Mouse (Mus musculus) skeletal muscle tissue, adult 2 months (tissue): ENCODE data around the gene Igsf10.
"Not testable (repeated sequence)": the region's sequence is repeated elsewhere in the genome, so short reads cannot be mapped to it uniquely, and the experiment has no call there.

Source experiments
- DNase-seq: peaks from one replicate; pipeline ENCODE4 v3.0.0-alpha.2; 2012; ENCODE audit warnings: low read depth, low spot score

Gene Igsf10

DNA sequence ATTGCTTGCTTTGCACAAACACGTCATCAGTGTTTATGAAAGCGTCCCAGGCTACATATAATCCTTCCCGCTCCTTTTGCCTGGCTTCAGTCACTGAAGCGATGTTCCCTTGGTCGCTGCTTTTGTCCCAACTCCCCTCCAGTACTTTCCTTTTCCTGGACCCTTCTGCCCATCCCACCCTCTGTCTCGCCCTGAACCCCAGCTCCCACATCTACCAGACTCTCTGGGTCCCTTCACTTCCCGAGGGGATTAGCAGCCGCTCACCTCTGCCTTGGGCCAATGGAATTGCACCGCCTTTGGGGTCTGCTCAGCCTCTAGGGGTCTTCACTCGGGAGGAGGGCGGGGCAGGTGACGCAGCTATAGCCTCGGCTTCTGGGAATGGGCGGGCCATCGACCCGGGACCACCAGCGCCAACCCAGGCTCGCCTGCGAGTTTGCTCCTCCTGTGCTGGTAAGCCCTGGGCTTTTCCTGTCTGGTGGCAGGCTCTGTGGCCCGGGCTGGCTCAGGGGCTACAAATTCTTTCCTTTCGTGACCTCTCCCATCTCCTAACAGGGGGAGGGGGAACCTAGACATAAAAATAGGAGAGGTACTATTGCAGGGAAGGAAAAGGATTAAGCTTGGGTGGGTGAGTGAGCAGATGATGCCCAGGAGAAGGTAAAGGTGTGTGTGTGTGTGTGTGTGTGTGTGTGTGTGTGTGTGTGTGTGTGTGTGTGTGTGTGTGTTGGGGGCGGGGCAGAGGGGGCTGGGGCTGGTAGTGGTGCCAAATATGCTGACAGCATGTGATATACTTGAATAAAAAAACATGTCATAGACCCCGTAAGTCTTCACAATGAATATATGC lies at the start of gene Igsf10:
TSS of gene Igsf10 (minus strand) at position 330 of the 841 bp plus-strand sequence.
- DNase-seq: no peak

DNA sequence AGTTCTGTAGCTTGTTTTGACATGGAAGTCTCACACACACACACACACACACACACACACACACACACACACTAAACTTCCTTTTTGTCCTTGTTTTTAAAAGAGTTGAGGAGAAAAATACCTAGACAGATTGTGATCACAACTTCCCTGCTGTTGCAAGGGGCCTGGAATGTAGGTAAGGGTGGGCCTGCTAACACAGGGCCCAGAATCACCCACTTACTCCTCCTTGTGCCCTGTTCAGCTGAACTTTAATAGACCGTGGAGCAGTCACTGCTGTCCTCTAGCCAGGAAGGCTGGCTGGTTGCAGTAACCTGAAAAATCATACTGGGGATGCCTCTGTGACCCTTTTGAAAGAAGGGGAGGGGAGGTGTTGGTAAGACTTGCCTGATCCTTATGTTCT lies 41.4 kb upstream of the Igsf10 start:
- DNase-seq: no peak

DNA sequence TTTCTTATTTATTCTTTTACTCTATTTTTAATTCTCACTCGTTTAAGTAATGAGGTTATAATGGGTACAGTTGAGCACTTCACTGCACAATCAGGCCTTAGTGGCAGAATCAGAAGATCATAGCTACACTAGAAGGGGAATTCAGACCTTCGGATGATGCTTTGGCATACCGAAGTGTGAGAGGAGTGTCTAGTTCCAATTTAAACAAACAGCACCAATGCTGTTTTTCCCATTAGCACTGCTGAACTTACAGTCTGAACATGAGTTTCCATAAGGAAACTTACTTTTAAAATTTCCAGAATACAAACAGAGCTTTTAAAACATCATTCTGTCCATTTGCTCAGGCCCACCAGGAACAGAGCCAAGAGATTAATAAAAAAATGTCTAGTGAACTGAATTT lies 40.8 kb upstream of the Igsf10 start:
- DNase-seq: no peak

DNA sequence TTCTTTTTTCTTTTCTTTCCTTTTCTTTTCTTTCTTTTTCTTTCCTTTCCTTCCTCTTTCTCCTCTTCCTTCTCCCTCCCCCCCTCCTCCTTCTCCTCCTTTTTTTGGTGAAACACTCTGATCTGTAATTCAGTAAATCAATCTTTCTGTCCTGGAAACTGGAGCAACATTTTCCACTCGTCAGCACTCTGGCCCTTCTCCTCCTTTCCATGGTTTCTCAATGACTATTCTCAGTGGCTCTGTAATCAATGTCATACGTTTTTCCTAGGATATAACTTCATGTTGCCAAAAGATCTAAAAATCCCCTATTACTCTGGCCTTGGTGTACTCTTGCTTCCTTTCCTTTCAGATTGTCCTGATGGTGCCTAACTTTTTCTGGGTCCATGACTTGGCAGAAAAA lies 40.1 kb upstream of the Igsf10 start:
- peak; percentile 50 for DNase-seq

DNA sequence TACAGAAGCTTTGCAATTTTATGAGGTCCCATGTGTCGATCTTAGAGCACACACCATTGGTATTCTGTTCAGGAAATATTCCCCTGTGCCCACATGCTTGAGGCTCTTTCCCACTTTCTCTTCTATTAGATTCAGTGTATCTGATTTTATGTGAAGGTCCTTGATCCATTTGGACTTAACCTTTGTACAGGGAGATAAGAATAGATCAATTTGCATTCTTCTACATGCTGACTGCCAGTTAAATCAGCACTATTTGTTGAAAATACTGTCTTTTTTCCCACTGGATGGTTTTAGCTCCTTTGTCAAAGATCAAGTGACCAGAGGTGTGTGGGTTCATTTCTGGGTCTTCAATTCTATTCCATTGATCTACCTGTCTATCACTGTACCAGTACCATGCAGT lies 34.6 kb upstream of the Igsf10 start:
- DNase-seq: not testable (repeated sequence)

DNA sequence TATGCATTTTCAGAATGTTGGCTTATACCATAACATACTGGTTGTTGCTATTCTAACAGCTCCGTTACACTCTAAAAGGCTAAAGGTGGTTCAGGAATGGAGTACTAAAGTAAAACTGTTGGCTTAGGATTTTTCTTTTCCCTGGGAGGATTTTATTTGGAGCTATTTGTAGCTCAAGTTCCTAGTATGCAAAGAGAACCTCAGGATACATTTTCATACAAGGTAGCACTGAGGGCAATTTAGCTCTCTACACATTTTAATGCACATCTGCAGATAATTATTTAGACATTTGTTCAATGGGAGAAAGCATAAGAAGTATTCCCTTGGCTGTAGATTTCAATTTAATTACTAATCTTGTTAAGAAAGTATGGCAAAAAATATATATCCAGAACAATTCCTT lies 17.7 kb upstream of the Igsf10 start:
- no peak for DNase-seq

DNA sequence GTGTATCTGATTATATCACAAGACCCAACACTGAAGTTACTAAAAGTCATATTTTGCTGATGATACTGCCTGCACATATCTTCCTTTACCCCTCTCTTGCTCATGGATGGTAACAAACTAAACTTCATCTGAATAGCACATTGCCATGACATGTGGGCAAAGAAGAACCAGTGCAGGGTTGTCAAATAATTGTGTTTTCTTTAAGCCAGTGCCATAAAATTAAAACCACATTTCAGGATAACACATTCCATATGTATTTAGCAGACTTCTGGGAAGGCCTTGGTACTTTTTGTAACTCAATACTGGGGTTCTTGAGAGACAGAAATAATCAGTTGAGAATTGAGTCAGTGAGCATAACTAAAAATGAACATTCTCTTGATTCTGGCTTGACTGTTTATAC lies 15.9 kb upstream of the Igsf10 start:
- no peak for DNase-seq

DNA sequence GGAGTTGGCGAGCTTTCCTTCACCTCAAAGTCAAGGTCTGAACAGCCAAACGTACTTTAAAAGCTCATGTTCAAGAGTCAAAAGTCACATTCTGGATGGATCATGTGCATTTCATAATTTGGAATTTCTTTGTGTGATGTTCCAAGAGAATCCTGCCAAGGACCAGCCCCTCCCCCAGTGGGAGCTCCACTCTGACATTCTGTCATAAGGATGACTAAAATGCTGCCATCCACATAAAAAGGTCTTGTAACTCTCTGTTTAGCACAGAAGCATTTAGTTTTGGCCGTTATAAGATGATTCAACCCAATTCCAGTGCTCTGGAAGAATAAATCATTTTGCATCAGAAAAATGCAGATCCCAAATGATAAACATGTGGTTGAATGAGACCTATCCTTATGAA lies 10.0 kb upstream of the Igsf10 start:
- DNase-seq: peak; percentile 32

DNA sequence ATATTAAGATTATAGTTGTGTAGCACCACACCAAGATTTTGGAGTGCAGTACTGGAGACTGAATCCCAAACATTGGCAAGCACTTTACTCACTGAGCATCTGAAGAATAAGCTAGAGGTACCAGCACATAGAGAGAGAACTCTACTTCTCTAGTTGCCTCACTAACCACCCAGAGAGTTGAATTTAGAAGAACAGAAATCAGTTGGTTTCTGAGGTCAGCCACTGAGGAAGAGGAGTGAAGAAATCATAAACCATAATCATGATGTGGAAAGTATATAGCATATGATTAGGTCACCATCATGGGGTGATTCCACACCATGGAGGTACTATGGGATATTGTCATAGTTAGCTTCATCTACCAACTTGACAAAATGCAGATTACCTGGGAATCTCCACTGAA lies 7.6 kb upstream of the Igsf10 start:
- no peak for DNase-seq

DNA sequence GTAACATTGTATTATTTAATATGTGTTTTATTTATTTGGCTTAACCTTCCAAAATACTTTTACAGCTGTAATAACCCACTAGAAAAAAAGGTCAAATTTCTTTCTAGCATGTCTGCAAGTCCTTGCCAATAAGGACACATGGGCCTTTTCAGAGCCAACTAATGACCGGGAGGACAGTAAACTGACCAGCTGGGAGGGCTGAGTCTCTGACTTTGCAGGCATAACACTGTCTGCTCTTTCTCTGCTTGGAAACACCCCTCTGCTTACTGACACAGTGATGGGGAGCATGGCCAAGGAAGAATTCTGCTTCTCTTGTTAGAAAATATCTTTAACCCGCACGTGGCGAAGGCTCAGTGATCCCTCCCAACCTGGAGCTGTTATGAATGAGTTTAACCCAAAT lies 1.2 kb downstream of the Igsf10 start:
- DNase-seq: peak; percentile 81

DNA sequence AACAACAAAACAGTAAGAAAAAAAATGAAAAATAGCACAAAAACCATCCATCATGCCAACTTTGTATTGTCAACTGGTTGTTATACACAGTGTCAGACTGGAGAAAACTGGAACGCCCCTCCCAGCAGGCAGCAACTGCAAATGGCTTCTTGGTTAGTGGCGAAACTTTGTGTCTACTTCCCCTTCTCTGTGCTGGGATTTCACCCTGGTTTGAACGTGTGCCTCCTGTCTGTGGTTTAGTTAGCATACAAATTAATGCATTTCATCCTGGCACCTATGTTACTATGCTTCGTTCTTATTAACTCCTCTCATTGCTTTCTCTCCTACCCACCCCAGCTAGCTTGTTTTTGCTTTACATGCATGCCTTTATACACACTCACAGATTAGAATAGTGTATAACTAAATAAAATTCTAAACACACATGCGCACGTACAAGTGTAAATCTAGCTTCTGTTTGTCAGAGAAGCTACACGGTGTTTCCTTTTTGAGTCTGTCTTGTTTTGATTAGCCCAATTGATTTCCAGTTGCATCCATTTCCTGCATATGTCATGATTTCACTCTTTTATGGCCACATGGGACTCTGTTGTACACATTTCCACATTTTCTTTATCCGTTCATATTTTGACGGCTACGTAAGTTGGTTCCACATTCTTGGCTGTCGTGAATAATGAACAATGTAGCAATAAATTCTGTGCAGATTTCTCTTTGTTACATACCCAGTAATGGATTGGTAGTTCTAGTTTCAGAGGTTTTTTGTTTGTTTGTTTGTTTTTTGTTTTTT lies 2.4 kb downstream of the Igsf10 start:
- no peak for DNase-seq

DNA sequence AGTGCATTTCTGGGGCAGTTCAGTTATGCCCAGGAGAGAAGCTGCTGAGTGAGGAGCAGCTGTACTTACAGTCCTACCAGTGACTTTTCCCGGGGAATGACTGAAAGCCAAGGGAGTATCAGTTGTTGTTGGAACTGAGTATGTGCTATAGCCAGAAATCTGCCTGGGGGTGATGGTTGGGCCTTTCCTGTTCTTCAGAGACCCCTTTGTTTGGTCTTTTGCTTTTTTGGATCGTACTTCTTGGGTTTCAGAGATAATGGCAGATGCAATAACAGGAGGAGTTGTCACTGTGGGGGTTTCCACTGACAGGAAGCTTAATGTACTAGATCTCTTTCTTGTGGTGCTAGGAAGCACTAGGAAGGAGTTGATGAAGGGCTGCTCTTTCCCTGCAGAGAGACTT lies 15.7 kb downstream of the Igsf10 start:
- DNase-seq: no peak

DNA sequence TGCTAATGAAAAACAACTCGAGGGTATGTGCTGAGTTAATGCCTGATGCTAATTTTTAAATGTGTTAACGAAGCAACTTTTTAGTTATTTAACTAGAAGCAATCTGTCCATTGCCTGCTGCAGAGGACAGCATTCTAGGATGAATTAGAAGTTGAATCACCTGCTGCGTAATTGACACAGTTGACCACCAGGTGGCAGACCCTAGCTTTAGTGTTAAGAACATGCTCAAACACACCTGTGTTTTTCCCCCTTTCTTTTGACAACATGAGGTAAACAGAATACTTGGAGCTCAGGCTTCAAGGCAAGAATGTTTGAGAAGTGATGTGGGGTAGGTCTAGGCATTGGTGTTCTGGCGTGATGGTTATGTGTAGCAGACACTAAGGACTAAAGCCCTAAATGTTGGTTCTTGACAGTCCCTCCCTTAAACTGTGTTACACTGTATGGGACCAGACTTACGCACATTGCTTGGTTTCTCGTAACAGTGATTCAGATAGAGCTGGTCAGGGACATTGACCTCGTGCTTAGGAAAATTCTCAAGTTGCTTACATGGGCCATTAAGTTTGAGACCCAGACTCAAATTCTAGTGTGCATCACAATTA lies 22.8 kb downstream of the Igsf10 start:
- DNase-seq: peak; percentile 13

DNA sequence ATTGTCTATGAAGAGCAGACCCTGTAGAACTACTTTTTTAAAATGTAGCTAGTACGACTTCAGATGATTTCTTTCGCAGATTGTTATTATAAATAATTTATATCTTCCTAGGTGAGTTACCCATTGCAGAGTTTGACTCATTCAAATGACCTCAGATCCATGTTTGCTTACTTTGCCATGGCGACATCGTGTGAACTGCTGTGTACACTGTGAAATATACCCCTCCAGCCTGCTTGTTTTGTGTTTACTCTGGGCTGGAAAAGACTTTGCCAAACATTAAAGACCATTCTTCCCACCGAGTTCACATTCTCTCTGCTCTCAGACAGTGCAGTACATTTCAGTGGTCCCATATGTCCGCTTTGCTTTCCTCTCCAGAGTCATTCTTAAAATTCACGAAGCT lies 28.1 kb downstream of the Igsf10 start:
- no peak for DNase-seq

DNA sequence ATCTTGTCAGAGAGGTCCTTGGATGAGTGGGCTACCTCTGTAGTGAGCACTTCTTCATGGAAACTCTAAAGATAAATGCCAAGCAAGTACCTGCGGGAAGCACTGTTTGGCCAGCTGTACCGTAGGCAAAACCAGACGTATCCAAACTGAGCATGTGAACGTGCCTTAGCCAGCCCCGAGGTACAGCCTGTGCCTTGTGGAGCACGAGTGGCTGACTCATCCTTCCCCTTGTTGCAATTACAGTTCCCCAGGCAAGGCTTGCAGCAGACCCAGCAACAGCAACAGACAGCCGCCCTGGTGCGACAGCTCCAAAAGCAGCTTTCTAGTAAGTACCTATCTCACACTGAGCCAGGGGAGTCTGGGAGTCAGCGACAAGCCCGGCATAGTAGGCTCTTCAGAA lies 31.6 kb downstream of the Igsf10 start:
- peak; percentile 39 for DNase-seq

DNA sequence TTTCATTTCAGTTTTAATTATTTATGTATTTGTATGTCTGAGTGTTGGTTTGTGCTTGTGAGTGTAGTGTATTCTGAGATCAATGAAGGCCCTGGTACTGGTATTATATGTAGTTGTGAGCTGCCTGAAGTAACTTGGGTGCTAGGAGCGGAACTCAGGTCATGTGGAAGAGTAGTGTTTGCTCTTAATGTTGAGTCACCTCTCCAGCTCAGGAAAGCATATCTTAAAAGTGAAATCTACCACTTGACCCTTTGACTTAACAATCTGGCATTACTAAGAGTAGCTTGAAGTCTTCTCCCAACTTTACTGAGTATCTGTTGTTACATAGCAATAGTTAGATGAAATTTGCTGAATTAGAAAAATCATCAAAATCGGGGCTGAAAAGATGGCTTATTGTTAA lies 38.7 kb downstream of the Igsf10 start:
- DNase-seq: no peak

DNA sequence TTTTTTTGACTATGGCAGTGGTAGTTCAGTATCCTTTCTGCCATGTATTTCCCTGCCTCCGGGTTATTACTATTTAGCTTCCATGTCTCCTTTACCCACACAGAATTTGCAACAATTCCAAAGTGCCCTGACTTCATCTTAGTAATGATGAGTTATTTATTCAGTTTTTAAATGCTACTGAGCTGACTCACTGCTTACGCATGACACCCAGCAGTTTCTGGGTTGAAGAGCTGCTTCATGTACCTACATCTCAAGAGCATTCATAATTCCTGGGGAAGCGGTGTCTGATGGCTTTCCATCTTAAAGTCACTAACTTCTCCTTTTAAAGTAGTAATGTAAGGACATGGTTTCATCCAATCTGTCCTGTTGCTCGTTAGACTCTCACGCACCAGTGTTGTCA lies 39.2 kb downstream of the Igsf10 start:
- no peak for DNase-seq

DNA sequence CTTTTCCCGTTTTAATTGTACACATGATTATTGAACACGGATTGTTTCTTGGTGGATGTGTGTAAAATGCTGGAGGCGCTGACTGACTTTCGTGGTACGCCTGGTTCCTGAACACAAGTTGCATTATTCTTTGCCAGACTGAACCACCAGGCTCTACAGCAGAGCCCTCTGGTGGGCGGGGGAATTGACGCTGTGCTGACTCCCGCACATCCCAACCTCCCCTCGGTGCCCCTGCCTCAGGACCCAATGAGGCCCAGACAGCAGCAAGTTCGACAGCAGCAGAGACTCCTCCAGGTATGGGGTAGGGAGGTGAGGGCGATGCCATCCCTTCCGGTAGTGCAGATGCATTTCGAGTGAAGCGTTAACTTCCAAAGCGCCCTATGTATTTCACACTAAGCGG lies 46.5 kb downstream of the Igsf10 start:
- DNase-seq: no peak

DNA sequence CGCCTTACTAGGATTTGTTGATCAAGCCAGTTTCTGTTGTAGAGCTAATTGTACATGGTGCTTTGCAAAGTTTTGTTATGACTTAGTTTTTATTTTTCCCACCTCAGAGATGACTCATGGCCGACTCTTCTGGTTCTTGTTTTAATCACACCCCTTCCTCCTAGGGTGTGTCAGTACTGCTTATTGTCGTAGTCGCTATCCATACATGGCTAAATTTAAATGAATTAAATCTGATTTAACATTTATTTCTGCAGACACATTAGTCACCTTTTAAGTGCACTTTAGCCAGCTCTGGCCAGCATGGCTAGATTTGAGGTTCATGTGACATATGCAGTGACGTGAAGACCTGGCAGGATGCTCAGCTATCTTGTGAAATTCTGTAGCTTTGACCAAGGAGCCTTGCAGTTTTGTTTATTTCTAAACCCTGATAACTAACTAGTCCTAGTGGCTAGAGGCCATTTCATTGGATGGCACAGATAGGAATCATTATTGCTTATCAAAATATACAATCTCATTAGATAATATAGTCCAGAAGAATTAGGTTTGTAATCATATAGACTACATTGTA lies 47.5 kb downstream of the Igsf10 start:
- no peak for DNase-seq

DNA sequence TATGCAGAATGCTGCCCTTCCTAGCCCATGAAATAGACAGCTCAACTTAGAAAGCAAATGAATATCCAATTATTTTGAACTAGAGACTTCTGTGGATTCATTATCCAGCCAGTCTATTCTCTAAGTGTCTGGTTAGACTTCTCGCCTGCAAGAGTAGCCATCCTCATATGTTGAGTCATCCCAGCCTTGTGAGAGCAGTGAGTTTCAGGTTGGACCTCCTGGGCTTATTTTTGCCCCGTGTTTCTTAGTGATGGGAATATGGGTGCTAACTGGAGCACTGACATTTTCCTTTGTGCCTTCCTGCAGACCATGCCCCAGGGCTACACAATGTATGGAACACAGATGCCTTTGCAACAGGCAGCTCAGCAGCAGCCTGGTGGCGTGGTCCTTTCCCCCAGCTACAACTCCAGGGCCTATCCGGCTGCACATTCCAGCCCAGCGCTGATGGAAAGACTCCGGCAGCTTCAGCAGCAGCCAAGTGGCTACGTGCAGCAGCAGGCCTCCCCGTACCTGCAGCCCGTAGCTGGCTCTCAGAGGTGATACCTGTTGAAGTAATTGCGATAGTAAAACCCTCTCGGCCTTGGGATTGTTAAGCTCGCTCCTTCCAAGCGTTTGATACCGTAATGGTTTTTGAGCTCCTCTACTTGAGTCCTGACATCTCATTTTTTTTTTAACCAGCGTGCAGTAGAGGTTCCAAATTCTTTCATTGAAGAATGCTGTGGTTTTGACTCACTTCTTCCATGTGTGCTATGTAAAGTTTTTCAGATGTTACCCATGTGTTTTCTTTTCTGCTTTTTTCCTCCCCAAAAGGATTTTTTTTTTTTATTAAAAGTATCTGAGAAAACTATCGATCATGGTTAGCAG lies 48.3 kb downstream of the Igsf10 start:
- DNase-seq: no peak

DNA sequence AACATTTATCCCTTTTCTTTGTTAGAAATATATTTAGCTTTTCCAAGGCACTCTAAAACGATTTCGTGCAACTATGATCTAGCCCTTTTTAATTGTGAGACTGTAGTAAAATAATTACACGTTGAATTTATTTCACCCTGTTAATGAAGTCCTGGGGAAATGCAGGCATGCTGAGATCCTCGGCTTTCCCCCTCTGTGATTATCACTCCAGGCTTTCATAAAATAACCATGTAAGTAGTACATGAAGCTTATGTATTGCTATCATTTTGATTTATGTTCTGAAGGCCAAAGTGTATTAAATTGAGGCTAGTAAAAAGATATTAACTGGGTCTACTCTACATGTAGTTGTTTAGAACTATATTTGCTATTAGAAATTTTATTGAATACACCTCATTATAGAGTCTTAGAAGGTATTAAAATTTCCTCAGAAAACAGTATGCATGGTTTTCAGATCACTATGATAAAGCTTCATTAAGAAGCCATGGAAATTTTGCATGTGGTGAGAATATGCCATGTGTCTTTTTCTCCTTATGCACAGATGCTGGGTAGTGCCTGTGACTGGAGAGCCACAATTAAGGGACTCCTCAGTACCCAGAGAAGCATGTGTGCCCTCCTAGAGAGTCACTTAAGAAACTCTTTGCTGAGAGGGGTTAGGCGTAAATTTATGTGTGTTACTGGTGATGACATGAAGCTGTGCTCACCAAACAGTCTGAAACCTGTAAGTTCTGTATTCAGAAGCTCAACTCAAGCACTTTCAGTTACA lies 50.6 kb downstream of the Igsf10 start:
- no peak for DNase-seq
